Mouse (Mus musculus) layer of hippocampus, adult 2 months (tissue): ENCODE data around the gene Pcolce. TPM values are rescaled to one million over a fixed set of nuclear protein-coding genes. Genes with fewer than 3 reads are reported as not detected.
A peak's percentile ranks its signal among the peaks of the same experiment; 100 is the strongest.

Experiments used
- DNase-seq, 2 experiments: peaks; one replicate each; pipeline ENCODE4 v3.0.0; 2022; ENCODE audit warnings: low spot score in 2 of 2
- H3K27ac ChIP-seq: fragments of 200-600 bp; 2 replicates; pipeline ENCODE4 v1.8.1; 2022
- H3K4me3 ChIP-seq: fragments of 200-600 bp; 2 replicates; pipeline ENCODE4 v1.8.1; 2022; ENCODE audit warnings: mild to moderate bottlenecking
- CTCF ChIP-seq: fragments of 200-600 bp; conservative IDR thresholded peaks from 2 replicates; pipeline ENCODE4 v1.8.1; 2022; ENCODE audit warnings: antibody characterized with exemption, mild to moderate bottlenecking, moderate library complexity
- total RNA-seq, 2 experiments: library from RNA; stranded (reverse); gene quantifications; 2 replicates each; pipeline ENCODE4 v1.2.3; 2021

The Pcolce gene
- total RNA-seq, 2 experiments from 2014 or later, result 6.1 to 8.4 TPM

GRCm38 (mm10) chr5:137598100-137598826 is 15.3 kb downstream of the Pcolce start:
- no peak for DNase-seq
- Histone ChIP-seq H3K4me3 (no peak overlapping the region), H3K27ac (no peak overlapping the region)
- no peak for TF ChIP-seq CTCF

GRCm38 (mm10) chr5:137597625-137598024 is 16.0 kb downstream of the Pcolce start:
- TF ChIP-seq CTCF, result no peak
- no peak overlapping the region for H3K27ac ChIP-seq
- DNase-seq, result no peak
- H3K4me3 ChIP-seq, result no peak overlapping the region

- no peak overlapping the region for H3K4me3 ChIP-seq
- no peak for DNase-seq
- no peak for TF ChIP-seq CTCF
These were observed 16.9 kb downstream of the Pcolce start for GRCm38 (mm10) chr5:137596601-137597261.

GRCm38 (mm10) chr5:137595921-137596320 is 17.7 kb downstream of the Pcolce start:
- Histone ChIP-seq H3K4me3 (no peak overlapping the region), H3K27ac (no peak overlapping the region)
- no peak for TF ChIP-seq CTCF
- no peak for DNase-seq

More at GRCm38 (mm10) chr5:137596601-137597261, 16.9 kb downstream of the Pcolce start:
- H3K27ac ChIP-seq, result no peak overlapping the region

GRCm38 (mm10) chr5:137590507-137590906 is 23.1 kb downstream of the Pcolce start:
- no peak for DNase-seq
- no peak for TF ChIP-seq CTCF
- Histone ChIP-seq H3K27ac (no peak overlapping the region), H3K4me3 (no peak overlapping the region)

GRCm38 (mm10) chr5:137584976-137585375 is 28.6 kb downstream of the Pcolce start:
- peak; percentile 63 to 73 for DNase-seq

GRCm38 (mm10) chr5:137583670-137584169 is 29.9 kb downstream of the Pcolce start:
- DNase-seq, result peak; percentile 43 to 58
- peak overlapping the region; percentile 69 for H3K27ac ChIP-seq
- TF ChIP-seq CTCF, result no peak; the same call in 1 of the 2 replicates
- peak overlapping the region; percentile 41 for H3K4me3 ChIP-seq

More at GRCm38 (mm10) chr5:137584976-137585375, 28.6 kb downstream of the Pcolce start:
- no peak overlapping the region for H3K27ac ChIP-seq
- H3K4me3 ChIP-seq, result no peak overlapping the region
- TF ChIP-seq CTCF, result peak; percentile 85

GRCm38 (mm10) chr5:137582702-137583101 is 30.9 kb downstream of the Pcolce start:
- no peak for TF ChIP-seq CTCF
- no peak overlapping the region for H3K27ac ChIP-seq
- H3K4me3 ChIP-seq, result no peak overlapping the region
- no peak for DNase-seq

GRCm38 (mm10) chr5:137580246-137580645 is 33.3 kb downstream of the Pcolce start:
- Histone ChIP-seq H3K27ac (no peak overlapping the region), H3K4me3 (no peak overlapping the region)
- no peak for DNase-seq
- TF ChIP-seq CTCF, result no peak

- Histone ChIP-seq H3K27ac (peak overlapping the region; percentile 67), H3K4me3 (peak overlapping the region; percentile 52)
- peak; percentile 67 for TF ChIP-seq CTCF
- DNase-seq, result peak; percentile 49 to 57
These were observed 39.1 kb downstream of the Pcolce start for GRCm38 (mm10) chr5:137574470-137574901.

GRCm38 (mm10) chr5:137570691-137571586 is 42.6 kb downstream of the Pcolce start:
- Histone ChIP-seq H3K27ac (no peak overlapping the region), H3K4me3 (no peak overlapping the region)
- no peak for TF ChIP-seq CTCF
- no peak for DNase-seq

GRCm38 (mm10) chr5:137570181-137570580 is 43.4 kb downstream of the Pcolce start:
- TF ChIP-seq CTCF, result no peak
- DNase-seq, result no peak
- Histone ChIP-seq H3K4me3 (no peak overlapping the region), H3K27ac (no peak overlapping the region)
